Mouse (Mus musculus) testis, adult 2 months (tissue): Measurements from ENCODE around the gene Zfp513.

Experiments used
- CTCF ChIP-seq: fragments of 200-500 bp; IDR thresholded peaks from 2 replicates; pipeline ENCODE4 v1.5.1; 2012; ENCODE audit warnings: low read depth, mild to moderate bottlenecking, inconsistent platforms, low read length, moderate library complexity; ENCODE audit not compliant: control insufficient read depth, insufficient read depth, insufficient replicate concordance
- POLR2A ChIP-seq: fragments of 200-500 bp; IDR thresholded peaks from 2 replicates; pipeline ENCODE4 v1.6.1; 2012; ENCODE audit warnings: low read depth, mild to moderate bottlenecking, inconsistent platforms, low read length, moderate library complexity; ENCODE audit not compliant: control insufficient read depth

DNA sequence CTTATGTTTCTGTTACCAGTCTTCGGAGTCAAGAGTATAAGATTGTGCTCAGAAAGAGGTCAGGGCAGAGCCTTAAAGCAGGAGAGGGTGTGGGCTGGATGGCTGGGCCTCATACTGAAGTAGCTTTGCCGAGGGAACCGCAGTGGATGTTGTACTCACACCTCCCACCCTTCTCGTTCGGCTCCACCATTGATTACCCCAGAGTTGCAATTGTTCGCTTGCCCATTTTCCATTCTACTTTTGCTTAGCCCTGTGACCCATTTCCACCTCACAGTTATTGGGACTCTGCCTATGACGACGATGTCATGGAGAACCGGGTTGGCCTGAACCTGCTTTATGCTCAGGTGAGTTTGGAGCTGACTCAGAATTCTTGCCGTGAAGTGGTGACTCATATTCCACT, 5.9 kb downstream of the Zfp513 start:
- no peak for TF ChIP-seq POLR2A
- no peak for TF ChIP-seq CTCF
